Mouse (Mus musculus) stomach, postnatal 0 days (tissue): ENCODE measurements around the gene Lgi1. TPM values are rescaled to one million over a fixed set of nuclear protein-coding genes. Genes with fewer than 3 reads are reported as not detected.

Experiments used
- ATAC-seq: fragments of 200-750 bp; cut with Nextera tagmentation; 2 replicates; pipeline ENCODE4 v1.8.0; 2017; ENCODE audit not compliant: low FRiP score, low TSS enrichment
- DNase-seq: peaks from one replicate; pipeline ENCODE4 v3.0.0-alpha.2; 2016; ENCODE audit warnings: low spot score
- H3K27ac ChIP-seq: fragments of 300-500 bp; sonication (generic); replicated peaks from 2 replicates; pipeline ENCODE4 v1.5.1; 2014; ENCODE audit warnings: mild to moderate bottlenecking, control low read depth
- H3K27me3 ChIP-seq: fragments of 300-500 bp; sonication (generic); 2 replicates; pipeline ENCODE4 v1.6.1; 2014; ENCODE audit warnings: low read length; ENCODE audit not compliant: control insufficient read depth, insufficient read depth
- H3K36me3 ChIP-seq: fragments of 300-500 bp; sonication (generic); 2 replicates; pipeline ENCODE4 v1.6.1; 2014; ENCODE audit warnings: low read length, mixed read lengths; ENCODE audit not compliant: control insufficient read depth, insufficient read depth
- H3K4me1 ChIP-seq: fragments of 300-500 bp; sonication (generic); replicated peaks from 2 replicates; pipeline ENCODE4 v1.6.1; 2014; ENCODE audit warnings: antibody characterized with exemption; ENCODE audit not compliant: control insufficient read depth, insufficient read depth
- H3K4me2 ChIP-seq: fragments of 300-500 bp; sonication (generic); replicated peaks from 2 replicates; pipeline ENCODE4 v1.6.1; 2014; ENCODE audit warnings: low read depth, mild to moderate bottlenecking, control low read depth, moderate library complexity
- H3K4me3 ChIP-seq: fragments of 300-500 bp; sonication (generic); 2 replicates; pipeline ENCODE4 v1.5.1; 2014; ENCODE audit warnings: low read depth, low read length, control low read depth
- H3K9ac ChIP-seq: fragments of 300-500 bp; sonication (generic); 2 replicates; pipeline ENCODE4 v1.6.1; 2014; ENCODE audit warnings: mild to moderate bottlenecking, low read length, control low read depth, mixed read lengths
- H3K9me3 ChIP-seq: fragments of 300-500 bp; sonication (generic); 2 replicates; pipeline ENCODE4 v1.6.1; 2016; ENCODE audit warnings: low read length; ENCODE audit not compliant: control insufficient read depth
- CTCF ChIP-seq: IDR thresholded peaks from 2 replicates; pipeline ENCODE4 v1.5.1; 2016; ENCODE audit warnings: antibody characterized with exemption, low read depth, mild to moderate bottlenecking, moderate library complexity
- EP300 ChIP-seq: optimal IDR thresholded peaks from 2 replicates; pipeline ENCODE3; 2016; ENCODE audit warnings: antibody characterized with exemption
- WGBS: fragments of 180-500 bp; shearing (Covaris S2); extraction: QIAGEN DNeasy Blood & Tissue Kit; methylation state at CpG from one replicate; pipeline ENCODE4 v1.1.7; 2014; 5-methylcytosine and 5-hydroxymethylcytosine counted together
- polyA plus RNA-seq: library from polyadenylated mRNA; unstranded; fragments of >200 nt; fragmentation: Nextera tagmentation; extraction: Ambion mirVana; gene quantifications from 2 replicates; pipeline ENCODE4 v1.2.1, GENCODE M21; 2015

Lgi1 gene
- polyA plus RNA-seq, 1 experiment from 2014 or later = 1.0 TPM

- Histone ChIP-seq H3K27me3 (no peaks in the 10 kb centered on the region), H3K4me3 (no peak overlapping the region), H3K27ac (no peak overlapping the region), H3K9ac (no peak overlapping the region), H3K4me2 (no peak overlapping the region), H3K36me3 (no peaks in the 10 kb centered on the region), H3K4me1 (no peaks in the 10 kb centered on the region), H3K9me3 (no peaks in the 10 kb centered on the region)
- DNase-seq = no peak
- no peak for ATAC-seq
- 81% methylated on average over 5 of the region's 5 CpGs for WGBS
- no peak for TF ChIP-seq EP300
- no peak for TF ChIP-seq CTCF
Observed at GRCm38 (mm10) chr19:38267469-38267868, 3.1 kb downstream of the Lgi1 start.

- H3K4me1 ChIP-seq = no peaks in the 10 kb centered on the region
- H3K9ac ChIP-seq = no peak overlapping the region
- TF ChIP-seq EP300 (no peak), CTCF (no peak)
- ATAC-seq (no peak), DNase-seq (no peak)
- H3K9me3 ChIP-seq = no peaks in the 10 kb centered on the region
- H3K27ac ChIP-seq = no peak overlapping the region
- no peak overlapping the region for H3K4me3 ChIP-seq
- 50% methylated on average over 6 of the region's 6 CpGs for WGBS
- H3K36me3 ChIP-seq = no peaks in the 10 kb centered on the region
- no peaks in the 10 kb centered on the region for H3K27me3 ChIP-seq
- H3K4me2 ChIP-seq = no peak overlapping the region
Observed at GRCm38 (mm10) chr19:38271071-38271470, 6.7 kb downstream of the Lgi1 start.

GRCm38 (mm10) chr19:38273820-38274219, 9.5 kb downstream of the Lgi1 start:
- ATAC-seq = no peak
- H3K4me3 ChIP-seq = no peak overlapping the region
- H3K27ac ChIP-seq = no peak overlapping the region
- no peak overlapping the region for H3K4me2 ChIP-seq
- H3K9me3 ChIP-seq = no peaks in the 10 kb centered on the region
- no peaks in the 10 kb centered on the region for H3K4me1 ChIP-seq
- DNase-seq = no peak
- WGBS = 72% methylated on average over 7 of the region's 7 CpGs
- H3K9ac ChIP-seq = no peak overlapping the region
- TF ChIP-seq EP300 (no peak), CTCF (no peak)
- H3K27me3 ChIP-seq = no peaks in the 10 kb centered on the region
- no peaks in the 10 kb centered on the region for H3K36me3 ChIP-seq

- no peaks in the 10 kb centered on the region for H3K9me3 ChIP-seq
- H3K9ac ChIP-seq = no peak overlapping the region
- no peak for TF ChIP-seq EP300
- no peak for TF ChIP-seq CTCF
- H3K36me3 ChIP-seq = no peaks in the 10 kb centered on the region
- DNase-seq = no peak
- no peak overlapping the region for H3K4me2 ChIP-seq
- H3K4me1 ChIP-seq = no peaks in the 10 kb centered on the region
- no peak for ATAC-seq
- WGBS = 62% methylated on average over 15 of the region's 15 CpGs
- no peak overlapping the region for H3K4me3 ChIP-seq
- no peaks in the 10 kb centered on the region for H3K27me3 ChIP-seq
- H3K27ac ChIP-seq = no peak overlapping the region
Observed at GRCm38 (mm10) chr19:38274747-38275421, 10.5 kb downstream of the Lgi1 start.

- no peaks in the 10 kb centered on the region for H3K27me3 ChIP-seq
- H3K9ac ChIP-seq = no peak overlapping the region
- no peaks in the 10 kb centered on the region for H3K36me3 ChIP-seq
- no peaks in the 10 kb centered on the region for H3K9me3 ChIP-seq
- H3K4me2 ChIP-seq = no peak overlapping the region
- 82% methylated on average over 4 of the region's 4 CpGs for WGBS
- DNase-seq = no peak
- H3K4me3 ChIP-seq = no peak overlapping the region
- TF ChIP-seq CTCF (no peak), EP300 (no peak)
- no peak for ATAC-seq
- no peaks in the 10 kb centered on the region for H3K4me1 ChIP-seq
- no peak overlapping the region for H3K27ac ChIP-seq
Observed at GRCm38 (mm10) chr19:38276226-38276625, 11.9 kb downstream of the Lgi1 start.

GRCm38 (mm10) chr19:38280242-38280641, 15.9 kb downstream of the Lgi1 start:
- Histone ChIP-seq H3K27ac (no peak overlapping the region), H3K4me2 (no peak overlapping the region), H3K9me3 (no peaks in the 10 kb centered on the region), H3K27me3 (no peaks in the 10 kb centered on the region), H3K36me3 (no peaks in the 10 kb centered on the region), H3K4me3 (no peak overlapping the region), H3K9ac (no peak overlapping the region), H3K4me1 (no peaks in the 10 kb centered on the region)
- DNase-seq (no peak), ATAC-seq (no peak)
- TF ChIP-seq CTCF = no peak
- TF ChIP-seq EP300 = no peak
- 89% methylated on average over 10 of the region's 10 CpGs for WGBS
